Mouse (Mus musculus) layer of hippocampus, adult 8-10 months (tissue): ENCODE results near the gene Nlk. TPM values are rescaled to one million over a fixed set of nuclear protein-coding genes. Genes with fewer than 3 reads are reported as not detected.
"Not testable (repeated sequence)": the region's sequence is repeated elsewhere in the genome, so short reads cannot be mapped to it uniquely, and the experiment has no call there.

Experiments used
- DNase-seq, 2 experiments: peaks; one replicate each; pipeline ENCODE4 v3.0.0; 2022; ENCODE audit warnings: low spot score in 2 of 2
- total RNA-seq, 4 experiments: library from RNA; stranded (reverse); gene quantifications; 2 replicates each; pipeline ENCODE4 v1.2.4; 2022

The Nlk gene
- total RNA-seq, 4 experiments from 2014 or later = 37.1 to 48.0 (median 44.3) TPM

- no peak for DNase-seq
Measured at GRCm38 (mm10) chr11:78690547-78690946, 6.6 kb downstream of the Nlk start.

GRCm38 (mm10) chr11:78681058-78681457 is 16.1 kb downstream of the Nlk start:
- peak; percentile 39 to 48 for DNase-seq

- DNase-seq = no peak
Measured at GRCm38 (mm10) chr11:78678761-78679160, 18.4 kb downstream of the Nlk start.

GRCm38 (mm10) chr11:78668647-78669046 is 28.5 kb downstream of the Nlk start:
- no peak for DNase-seq

GRCm38 (mm10) chr11:78664853-78665252 is 32.3 kb downstream of the Nlk start:
- DNase-seq = no peak

GRCm38 (mm10) chr11:78663916-78664315 is 33.3 kb downstream of the Nlk start:
- no peak for DNase-seq

- no peak for DNase-seq
Measured at GRCm38 (mm10) chr11:78649143-78649542, 48.0 kb downstream of the Nlk start.

- not testable (repeated sequence) for DNase-seq
Measured at GRCm38 (mm10) chr11:78648405-78648804, 48.8 kb downstream of the Nlk start.

GRCm38 (mm10) chr11:78643746-78644145 is 53.4 kb downstream of the Nlk start:
- no peak for DNase-seq

GRCm38 (mm10) chr11:78642151-78642550 is 55.0 kb downstream of the Nlk start:
- no peak for DNase-seq

- no peak for DNase-seq
Measured at GRCm38 (mm10) chr11:78641088-78641487, 56.1 kb downstream of the Nlk start.

- DNase-seq = no peak
Measured at GRCm38 (mm10) chr11:78632782-78633181, 64.4 kb downstream of the Nlk start.

- no peak for DNase-seq
Measured at GRCm38 (mm10) chr11:78628871-78629270, 68.3 kb downstream of the Nlk start.

- no peak for DNase-seq
Measured at GRCm38 (mm10) chr11:78624377-78624776, 72.8 kb downstream of the Nlk start.

GRCm38 (mm10) chr11:78621926-78622325 is 75.2 kb downstream of the Nlk start:
- DNase-seq = no peak

- no peak for DNase-seq
Measured at GRCm38 (mm10) chr11:78620179-78620578, 77.0 kb downstream of the Nlk start.

GRCm38 (mm10) chr11:78611273-78611672 is 85.9 kb downstream of the Nlk start:
- no peak for DNase-seq

GRCm38 (mm10) chr11:78609657-78610056 is 87.5 kb downstream of the Nlk start:
- DNase-seq = no peak

- no peak for DNase-seq
Measured at GRCm38 (mm10) chr11:78604826-78605225, 92.3 kb downstream of the Nlk start.

GRCm38 (mm10) chr11:78602781-78603180 is 94.4 kb downstream of the Nlk start:
- DNase-seq = no peak

- peak in 1 of 2 experiments; percentile 13 for DNase-seq
Measured at GRCm38 (mm10) chr11:78600926-78601590, 96.1 kb downstream of the Nlk start.

GRCm38 (mm10) chr11:78600496-78600895 is 96.7 kb downstream of the Nlk start:
- no peak for DNase-seq

- no peak for DNase-seq
Measured at GRCm38 (mm10) chr11:78600051-78600450, 97.1 kb downstream of the Nlk start.
